Mouse (Mus musculus): ENCODE data around the gene Ttc7.

DNA sequence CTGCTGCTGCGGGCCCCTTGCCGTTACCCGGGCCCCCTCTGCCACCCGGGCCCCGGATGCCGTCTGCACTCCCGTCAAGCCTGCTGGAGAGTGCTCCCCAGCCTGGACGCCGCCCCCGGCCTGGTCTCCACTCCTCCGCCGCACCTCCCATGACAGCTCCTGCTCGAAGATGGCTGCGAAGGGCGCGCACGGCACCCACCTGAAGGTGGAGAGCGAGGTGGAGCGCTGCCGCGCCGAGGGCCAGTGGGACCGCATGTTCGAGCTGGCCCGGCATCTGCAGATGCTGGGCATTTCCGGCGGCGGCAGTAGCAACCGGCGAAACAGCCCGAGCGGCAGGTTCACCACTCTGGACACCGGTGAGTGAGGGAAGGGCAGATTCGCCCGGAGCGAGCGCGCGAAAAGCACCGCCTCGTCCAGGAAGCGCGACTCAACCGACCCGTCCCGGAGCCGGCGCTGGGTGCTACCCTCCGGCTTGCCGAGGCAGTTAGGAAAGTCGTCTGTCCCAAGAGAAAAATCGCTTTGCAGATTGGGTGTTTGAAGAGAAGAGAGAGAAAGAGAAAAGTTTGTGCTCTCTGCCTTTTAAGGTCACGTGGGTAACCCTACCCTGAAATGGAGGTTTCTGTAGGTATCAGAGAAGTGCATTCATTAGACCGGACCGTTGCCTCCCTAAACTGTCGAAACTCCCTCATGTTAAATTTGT, 519 bp downstream of the Ttc7 start:
- no peak for TF ChIP-seq POLR2A (IDR thresholded peaks at IDR 0.05; ENCODE audit: low read depth, low read length)
- TF ChIP-seq CTCF (IDR thresholded peaks at IDR 0.05; ENCODE audit: borderline replicate concordance, insufficient read depth, low read length), result no peak

Measured in embryonic fibroblast, embryonic 13.5 days (primary cell).